Mouse (Mus musculus): ENCODE data around the gene Pacrg.

GRCm38 (mm10) chr17:10818971-10819370 lies 21.1 kb downstream of the Pacrg start:
- TF ChIP-seq POLR2A (IDR thresholded peaks at IDR 0.05; ENCODE audit: control insufficient read depth, low read depth, low read length), result no peak
- TF ChIP-seq CTCF (IDR thresholded peaks at IDR 0.05; ENCODE audit: control insufficient read depth, insufficient read depth, insufficient replicate concordance, low read depth, low read length), result no peak
